Mouse (Mus musculus) c-Kit-positive CD71-positive TER-119-positive erythroid progenitor cells, embryonic 14.5 days (primary cell): ENCODE data around the gene Hspb6.
A peak's percentile ranks its signal among the peaks of the same experiment; 100 is the strongest.

Experiments
- DNase-seq: peaks from one replicate; pipeline ENCODE4 v3.0.0-alpha.2; 2013; ENCODE audit warnings: low spot score

Hspb6 gene

DNA sequence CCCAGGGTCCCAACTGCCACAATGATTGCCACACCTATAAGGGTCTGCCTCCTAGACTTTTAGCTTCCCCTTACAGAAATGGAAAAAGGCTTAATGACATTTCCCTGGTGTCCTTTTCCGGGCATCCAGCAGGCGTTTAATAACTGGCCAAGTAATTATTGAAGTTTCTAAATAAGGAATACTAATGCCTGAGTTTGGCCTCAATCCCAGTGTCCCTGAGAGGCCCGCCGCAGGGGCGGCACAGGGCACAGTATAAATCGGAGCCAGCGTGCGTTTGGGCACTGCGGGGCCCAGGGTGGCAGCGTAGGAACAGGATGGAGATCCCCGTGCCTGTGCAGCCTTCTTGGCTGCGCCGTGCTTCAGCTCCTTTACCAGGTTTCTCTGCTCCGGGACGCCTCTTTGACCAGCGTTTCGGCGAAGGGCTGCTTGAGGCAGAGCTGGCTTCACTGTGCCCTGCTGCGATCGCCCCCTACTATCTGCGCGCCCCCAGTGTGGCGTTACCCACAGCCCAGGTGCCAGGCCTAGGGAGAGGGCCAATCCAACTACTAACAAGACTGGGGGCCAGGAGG lies 1.1 kb downstream of the Hspb6 start:
- no peak for DNase-seq

DNA sequence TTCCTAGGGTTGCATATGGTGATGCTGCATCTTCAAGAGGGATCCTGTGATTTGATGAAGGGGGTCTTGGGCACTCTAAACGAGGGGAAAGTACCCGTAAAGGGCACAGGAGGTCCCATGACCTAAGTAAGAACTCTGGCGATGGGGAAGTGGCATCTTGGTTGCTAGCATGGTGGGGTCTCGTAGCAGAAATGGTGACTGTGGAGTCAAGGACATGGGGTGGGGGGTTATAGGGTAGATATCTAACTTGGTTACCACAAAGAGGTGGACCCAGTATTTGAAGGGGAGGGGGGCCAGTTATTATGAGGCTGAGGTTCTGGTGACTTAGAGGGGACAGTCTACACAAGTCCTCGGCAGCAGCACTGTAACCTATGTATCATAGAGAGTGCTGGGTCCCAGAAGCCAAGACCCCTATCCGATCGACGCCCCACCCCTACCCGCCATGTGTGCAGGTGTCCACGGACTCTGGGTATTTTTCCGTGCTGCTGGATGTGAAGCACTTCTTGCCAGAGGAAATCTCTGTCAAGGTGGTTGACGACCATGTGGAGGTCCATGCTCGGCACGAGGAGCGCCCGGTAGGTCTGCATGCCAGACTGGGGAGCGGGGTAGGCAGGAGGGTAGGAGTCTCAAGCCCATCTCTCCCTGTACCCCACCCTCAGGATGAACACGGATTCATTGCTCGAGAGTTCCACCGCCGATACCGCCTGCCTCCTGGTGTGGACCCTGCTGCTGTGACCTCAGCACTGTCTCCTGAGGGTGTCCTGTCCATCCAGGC lies 2.0 kb downstream of the Hspb6 start:
- DNase-seq: no peak

DNA sequence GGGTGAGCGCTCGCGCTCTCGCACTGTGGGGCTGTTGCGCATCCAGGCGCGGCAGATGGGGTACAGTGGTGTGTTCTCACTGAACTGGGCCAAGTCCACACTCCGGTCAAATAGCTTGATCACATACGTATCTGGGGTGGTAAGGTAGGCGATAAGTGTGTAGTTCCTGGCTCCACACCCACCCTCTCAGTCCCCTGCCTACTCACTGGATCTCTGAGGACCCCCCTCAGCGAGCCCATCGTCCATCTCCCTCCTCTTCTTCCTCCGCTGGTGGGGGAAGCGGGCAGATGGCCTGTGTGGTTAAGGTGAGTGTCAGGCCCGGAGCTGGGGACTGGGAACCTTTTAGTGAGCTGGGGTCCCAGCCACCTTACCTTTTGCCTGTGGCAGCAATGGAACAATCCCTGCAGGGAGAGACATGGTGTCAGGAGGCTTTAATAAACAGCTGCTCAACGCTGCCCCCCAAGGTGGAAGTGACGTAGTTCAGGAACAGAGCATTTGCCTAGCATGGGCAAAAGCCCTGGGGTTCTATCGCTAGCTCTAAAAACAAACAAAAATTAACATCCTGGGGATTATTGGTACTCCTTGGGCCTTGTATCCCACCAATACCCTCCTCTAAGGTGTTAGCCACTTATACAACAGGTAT lies 5.0 kb downstream of the Hspb6 start:
- no peak for DNase-seq

DNA sequence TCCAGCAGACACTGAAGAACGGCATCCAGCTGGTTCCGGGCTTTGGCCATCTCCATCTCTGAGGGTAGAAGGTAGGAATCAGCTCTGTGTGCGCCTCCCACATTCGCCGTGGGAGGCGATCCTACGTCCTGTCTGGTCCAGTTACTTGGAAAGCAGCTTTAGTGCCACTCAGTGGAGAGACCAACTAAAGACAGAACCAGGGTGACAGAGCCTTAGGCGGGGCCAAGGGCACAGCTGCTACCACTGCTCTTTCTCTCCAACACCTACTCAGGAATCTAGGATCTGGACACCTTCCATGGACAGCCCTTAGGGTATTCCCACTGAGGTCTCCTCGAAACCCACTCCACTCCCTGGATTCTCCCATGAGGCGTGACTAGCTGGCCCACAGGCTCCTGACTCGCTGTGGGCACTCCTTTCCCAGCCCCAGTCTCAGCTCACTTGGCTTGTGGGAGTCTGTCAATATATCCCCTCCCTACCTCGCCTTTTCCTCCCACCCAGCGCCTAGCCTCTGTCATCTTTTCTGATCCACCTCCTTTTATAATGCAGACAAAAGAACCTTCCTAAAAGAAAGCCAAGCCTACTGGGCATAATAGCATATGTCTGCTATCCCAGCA lies 6.0 kb downstream of the Hspb6 start:
- no peak for DNase-seq

DNA sequence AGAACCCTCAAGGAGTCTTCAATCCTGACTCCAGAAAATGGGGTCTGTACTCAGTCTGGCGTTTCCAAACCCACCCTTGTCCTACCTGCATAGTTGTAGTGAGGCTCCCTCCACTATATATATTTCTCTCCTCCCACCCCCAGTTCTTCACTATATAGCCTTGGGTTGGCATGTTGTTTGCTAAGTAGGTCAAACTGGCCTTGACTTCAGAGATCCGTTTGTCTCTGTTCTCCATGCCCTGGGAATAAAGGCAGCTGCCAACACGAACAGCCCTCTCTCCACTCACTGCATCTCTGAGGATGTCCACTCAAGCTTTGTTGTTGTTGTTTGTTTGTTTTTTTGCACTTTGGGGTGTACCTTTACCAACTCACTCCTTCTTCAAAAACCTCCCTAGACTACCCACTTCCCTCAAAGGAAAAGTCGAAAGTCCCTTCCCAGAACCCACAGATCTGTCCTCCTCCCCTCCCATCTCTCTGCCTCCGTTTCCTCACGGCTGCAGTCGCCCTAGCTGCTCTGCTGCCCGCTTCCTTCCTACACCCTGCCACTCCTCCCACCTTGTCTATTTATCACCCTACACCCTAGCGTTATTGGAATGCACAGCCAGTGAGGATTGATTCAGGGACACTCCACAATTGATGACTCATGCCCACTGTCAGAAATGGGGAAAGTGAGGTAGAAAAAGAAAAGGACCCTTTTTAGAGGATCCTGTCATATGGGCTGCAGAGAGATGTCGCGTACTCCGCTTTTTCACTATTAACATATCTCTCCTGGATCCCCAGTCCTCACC lies 6.9 kb downstream of the Hspb6 start:
- DNase-seq: peak; percentile 44

DNA sequence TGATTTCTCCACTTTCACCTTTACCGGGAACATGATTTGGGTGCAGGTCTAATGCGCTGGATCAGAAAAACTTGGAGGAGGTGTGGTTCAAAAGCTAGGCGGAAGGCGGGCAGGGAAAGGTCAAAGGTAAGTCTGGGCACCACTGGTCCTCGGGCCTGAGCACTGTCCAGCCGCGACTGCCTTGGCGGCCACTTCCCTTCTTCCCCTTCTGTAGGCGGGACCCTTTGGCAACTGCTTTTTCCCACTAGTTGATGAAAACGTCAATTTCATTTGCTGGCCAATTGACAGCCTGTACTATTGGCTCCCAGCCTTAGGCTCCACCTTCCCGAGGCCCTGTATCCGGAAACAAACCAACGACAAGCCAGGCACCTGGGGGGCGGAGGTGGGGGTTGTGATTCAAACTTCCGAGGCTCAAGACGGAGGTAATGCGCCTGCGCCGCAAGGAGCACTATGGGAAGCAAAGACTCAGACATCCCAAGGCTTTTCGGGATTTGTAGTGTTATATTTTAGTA lies 7.5 kb downstream of the Hspb6 start, which contains the start of gene Lin37:
Gene Lin37, minus strand, starts transcription at position 396 of the 512 bp plus-strand sequence.
- DNase-seq: peak; percentile 94

DNA sequence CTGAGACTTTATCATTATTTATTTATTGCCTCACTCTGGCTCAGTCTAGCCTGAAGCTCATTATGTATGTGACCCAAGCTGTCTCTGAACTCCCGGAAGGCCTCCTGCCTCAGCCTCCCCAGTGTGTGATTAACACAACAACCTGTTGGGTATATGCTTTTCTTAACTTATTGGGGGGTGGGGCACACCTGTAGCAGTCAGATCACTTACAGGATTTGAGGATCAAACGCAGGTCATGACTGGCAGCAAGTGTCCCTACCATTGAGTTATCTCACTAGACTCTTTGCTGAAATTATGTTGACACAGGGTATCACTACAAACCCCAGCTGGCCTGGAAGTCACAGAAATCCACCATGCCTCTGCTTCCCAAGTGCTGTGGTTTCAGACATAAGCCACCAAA lies 8.3 kb downstream of the Hspb6 start:
- DNase-seq: no peak

DNA sequence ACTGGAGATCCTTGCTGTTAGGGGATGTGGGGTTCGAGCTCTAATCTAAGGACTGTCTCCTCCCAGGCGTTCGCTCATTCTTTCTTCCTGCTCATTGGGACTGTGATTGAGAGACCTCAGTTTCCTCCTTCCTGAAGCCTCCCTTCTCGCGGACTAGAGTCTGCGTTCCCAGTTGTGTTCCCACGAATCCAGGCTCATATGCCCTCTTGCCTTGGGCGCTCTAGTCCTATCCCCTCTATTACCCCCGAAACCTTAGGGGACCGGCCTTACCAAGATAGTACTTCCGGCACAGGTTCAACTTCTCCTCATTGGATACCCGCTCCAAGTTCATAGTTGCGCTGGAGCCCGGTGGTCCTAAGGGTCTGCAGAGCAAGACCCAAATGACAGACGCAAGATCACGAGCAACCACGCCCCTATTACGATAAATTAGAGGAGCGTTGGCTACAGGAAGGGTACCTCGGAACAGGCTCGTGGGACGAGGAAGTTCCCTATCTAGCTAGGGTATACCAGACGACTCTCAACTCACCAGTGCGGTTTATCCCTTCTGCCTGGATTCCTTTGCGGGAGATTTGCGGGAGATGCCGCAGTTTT lies 10.6 kb downstream of the Hspb6 start:
- peak; percentile 28 for DNase-seq

DNA sequence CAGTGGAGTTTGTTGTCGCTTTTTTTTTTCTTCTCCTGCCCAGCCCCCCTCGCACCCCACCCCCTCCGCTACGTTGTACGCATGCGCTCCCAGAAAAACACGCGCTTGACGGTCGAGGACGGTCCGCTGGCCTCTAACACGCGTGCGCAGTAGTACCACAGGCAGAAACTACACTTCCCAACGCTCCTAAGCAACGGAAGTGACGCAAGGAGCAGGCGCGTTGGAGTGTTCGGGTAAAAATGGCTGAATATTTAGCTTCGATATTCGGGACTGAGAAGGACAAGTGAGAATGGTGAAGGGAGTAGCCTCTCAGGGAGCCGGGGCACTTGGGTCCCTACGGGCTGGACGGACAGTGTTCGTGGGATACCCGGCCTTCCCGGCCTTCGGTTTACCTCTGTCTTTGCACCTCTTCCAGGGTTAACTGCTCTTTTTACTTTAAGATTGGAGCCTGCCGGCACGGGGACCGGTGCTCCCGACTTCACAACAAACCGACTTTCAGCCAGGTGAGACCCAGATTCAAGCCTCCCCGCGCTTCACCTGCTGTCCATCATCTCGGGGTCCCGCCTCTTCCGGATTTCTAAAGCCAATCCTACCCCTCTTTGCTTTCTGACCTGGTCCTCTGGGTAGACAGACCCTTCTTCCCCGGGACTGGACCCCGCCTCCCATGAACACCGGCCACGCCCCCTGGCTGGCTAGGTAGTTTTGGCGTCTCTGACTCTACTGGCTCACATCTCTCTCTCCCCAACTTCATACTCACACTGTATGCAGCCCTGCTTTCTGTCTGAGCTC lies 11.3 kb downstream of the Hspb6 start, which contains the start of the genes U2af1l4, Gm49396 and Psenen:
Gene U2af1l4, plus strand, starts transcription at position 185 of the 789 bp plus-strand sequence.
Gene Gm49396, plus strand, starts transcription at position 228 of the 789 bp plus-strand sequence.
Gene Psenen, minus strand, starts transcription at position 511 of the 789 bp plus-strand sequence.
- DNase-seq: peak; percentile 98

DNA sequence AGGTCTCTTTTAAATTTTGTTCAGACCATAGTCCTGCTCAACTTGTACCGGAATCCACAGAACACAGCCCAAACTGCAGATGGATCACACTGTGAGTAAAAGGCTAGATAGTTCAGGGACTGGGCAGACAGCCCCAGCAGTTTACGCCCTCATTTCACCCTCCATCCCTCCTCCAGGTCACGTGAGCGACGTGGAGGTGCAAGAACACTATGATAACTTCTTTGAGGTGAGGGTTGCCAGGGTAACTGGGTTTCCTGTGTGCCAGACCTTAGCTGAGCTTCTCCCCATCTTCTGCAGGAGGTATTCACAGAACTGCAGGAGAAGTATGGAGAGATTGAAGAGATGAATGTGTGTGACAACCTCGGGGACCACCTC lies 11.9 kb downstream of the Hspb6 start:
- no peak for DNase-seq

DNA sequence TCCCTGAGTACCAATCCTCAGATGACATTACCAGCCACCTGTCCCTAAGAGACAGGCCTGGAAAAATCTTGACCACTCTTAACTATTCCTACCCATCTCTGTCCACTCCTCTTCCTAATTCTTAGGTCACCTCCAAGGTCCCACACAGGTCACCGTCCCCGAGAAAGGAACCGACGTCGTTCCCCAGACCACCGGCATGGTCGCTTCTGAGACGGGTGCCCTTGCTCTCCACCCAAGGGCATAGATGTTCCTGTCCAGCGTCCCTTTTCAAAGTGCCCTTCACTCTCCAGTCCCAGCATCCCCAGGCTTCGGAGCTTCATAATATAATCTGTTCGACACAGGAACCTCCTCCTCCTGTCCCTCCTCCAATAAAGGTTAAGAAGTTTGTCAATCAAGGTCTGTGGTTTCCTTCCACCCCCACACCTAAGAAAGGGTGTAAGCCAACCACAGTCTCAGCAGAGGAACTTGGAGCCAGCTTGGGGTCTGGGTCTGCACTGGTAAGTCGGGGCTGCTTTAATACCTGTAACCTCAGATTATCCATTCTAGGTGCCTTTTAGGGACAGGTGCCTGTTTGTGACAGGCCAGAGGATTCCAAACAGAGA lies 13.1 kb downstream of the Hspb6 start, which contains the start of gene Igflr1:
Gene Igflr1, plus strand, starts transcription at position 458 of the 602 bp plus-strand sequence.
- no peak for DNase-seq

DNA sequence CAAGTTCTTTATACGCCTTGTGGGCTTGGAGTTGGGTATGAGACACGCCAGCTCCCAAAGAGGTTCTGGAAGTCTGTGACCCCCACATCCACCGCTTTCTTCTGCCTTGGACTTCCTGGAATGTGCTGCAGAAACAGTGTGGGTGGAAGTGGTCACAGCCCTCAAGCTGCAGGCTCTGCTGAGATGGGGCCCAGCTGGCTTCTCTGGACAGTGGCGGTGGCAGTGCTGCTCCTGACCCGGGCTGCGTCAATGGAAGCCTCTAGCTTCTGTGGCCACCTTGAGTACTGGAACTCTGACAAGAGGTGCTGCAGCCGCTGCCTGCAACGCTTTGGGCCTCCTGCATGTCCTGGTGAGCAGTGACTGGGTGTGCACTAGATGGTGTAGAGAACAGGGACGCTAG lies 14.1 kb downstream of the Hspb6 start:
- DNase-seq: no peak

DNA sequence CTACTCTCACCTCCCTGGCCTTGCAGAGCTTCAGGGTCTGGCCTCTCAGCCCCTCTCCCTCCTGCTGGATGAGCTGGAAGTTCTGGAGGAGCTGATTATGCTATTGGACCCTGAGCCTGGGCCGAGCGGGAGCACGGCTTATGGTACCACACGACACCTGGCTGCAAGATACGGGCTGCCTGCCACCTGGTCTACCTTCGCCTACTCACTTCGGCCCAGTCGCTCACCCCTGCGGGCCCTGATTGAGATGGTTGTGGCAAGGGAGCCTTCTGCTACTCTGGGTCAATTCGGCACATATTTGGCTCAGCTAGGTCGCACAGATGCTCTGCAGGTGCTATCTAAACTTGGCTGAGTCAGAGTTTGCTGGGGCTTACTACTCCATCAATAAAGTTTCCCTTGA lies 15.6 kb downstream of the Hspb6 start:
- DNase-seq: no peak

DNA sequence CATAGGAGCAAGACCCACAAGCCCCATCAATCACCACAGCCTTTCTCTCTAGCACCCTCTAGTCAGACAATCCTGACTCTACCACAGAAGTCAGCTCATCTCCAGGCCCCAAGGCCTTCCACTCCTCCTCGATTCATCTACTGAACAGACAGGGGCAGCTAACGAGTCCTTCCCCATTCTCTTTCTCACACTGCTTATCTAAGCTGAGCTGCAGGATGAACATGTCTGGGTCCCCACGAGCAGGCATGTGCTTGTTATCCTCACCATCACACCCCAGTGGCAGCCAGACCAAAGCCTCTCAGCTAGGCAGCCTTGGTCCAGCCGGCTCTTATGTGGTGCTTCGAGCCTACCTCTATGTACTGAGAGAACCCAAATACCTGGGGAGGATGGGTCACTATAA lies 20.4 kb downstream of the Hspb6 start:
- no peak for DNase-seq

DNA sequence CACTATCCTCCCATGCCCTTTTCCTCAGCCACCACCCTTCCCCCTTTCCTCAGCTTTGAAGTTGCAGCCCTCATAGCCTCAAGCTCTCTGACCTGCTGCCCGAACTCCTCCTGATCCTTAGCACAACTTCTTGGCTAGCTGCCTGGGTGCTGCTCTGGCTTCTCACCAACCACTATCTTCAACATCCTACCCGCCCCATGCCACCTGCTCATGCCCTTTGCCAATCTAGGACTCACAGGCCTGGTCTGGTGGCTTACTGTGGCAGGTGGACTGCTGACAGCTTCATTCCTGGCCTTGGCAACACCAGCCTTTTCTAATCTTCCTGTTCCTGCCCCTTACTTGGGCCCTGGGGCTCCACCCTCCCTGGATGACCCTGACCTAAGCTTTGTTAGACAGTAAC lies 21.0 kb downstream of the Hspb6 start:
- no peak for DNase-seq

DNA sequence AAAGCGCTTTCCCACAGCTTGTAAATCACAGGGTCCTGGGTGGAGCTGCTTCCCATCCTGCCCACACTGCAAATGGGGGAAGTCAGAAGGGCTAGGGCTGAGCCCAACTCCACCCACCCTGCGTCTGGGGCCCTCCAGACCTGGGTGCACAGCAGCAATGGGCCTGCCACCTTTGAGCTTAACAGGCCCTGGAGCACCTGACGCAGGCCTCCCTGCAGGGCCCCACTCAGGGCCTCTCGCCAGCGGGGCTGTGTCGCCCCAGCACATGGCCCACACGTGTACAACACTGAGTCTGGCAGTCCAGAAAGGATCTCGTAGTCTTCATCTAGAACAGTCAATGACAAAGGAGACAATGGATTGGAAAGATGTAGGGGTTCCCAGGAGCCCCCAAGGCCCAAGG lies 28.0 kb downstream of the Hspb6 start:
- DNase-seq: no peak

DNA sequence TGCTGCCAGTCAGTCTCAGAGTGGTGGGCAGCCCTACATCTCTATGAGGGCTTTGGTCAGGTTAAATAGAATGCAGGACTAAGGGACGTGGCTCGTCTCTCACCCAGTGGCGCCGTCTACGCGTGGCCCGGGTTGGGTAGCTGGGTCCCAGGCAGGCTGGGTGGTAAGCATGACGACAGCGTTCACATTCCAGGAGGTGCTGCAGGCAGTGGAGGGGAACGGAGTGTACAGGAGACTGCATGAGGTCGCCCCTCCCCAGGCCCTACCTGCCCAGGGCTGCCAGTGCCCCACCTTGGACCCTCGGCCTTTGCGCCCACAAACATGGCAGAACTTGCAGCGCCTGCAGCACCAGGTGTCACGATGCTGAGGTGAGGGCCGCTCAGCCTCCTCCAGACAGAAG lies 29.6 kb downstream of the Hspb6 start:
- DNase-seq: no peak

DNA sequence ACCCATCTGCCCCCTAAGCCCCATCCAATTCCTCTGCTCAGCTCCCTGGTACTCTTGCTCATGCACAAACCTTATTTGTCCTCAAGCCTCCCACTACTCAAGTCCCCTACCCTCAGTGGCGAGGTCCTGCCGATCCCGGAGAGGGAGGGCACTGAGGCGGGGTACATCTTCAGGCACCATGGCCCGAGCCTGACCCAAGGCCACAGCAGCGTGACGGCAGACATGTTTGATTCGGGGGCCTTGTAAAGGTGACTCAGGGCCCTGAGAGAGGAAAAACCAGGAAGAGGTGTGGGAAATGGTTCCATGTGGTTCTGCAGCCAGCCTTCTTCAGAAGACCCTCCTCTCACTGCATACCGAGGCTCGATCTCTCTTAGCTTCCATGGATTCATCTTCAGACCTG lies 32.4 kb downstream of the Hspb6 start:
- no peak for DNase-seq

DNA sequence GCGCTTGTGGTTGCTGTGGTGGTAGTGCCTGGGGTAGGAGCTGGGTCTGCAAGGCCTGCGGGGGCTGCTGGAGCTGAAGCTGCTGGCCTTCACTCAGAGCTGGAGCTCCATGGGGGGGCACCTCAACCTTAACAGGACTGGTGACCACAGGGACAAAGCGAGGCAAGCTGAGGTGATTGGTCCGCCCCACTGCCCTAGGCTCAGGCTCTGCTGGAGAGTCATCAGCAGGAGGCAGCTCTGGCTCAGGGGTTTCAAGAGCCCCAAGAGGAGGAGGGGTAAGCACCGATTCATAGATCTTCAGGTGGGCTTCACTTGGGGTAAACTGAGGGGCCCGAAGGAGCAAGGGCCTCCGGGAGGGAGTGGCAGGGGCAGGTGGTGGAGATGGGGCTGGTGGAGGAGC lies 33.2 kb downstream of the Hspb6 start:
- no peak for DNase-seq

DNA sequence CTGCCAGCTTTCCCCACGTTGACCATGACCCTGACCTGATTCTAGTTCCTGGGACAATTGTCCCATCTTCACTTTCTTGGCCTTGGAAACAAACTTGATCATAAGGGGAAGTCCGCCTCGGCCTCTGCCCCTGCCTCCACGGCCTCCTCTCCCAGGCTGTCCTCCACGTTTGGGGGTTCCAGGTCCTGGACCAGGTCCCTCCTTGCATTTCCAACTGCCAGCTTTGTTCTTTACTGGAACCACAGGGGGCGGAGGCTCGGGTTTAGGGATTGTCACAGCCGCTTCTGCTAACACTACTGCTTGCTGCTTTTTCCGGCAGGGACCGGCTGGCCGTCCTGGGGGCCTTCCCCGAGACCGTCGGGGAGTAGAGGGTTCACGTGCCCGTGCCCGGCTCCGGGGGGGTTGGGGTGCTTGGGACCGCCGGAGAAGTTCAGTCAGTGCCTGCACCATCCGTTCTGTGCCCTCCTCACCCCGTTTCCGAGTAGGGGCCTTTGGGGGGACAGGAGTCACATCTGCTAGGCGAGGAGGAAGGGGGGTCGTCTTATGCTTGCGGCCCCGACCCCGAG lies 34.6 kb downstream of the Hspb6 start:
- no peak for DNase-seq
